ENCODE assay signal across 28 mouse cellular contexts in genomic region chr2:25441067-25441466, GRCm38 (mm10). TPM values are rescaled to one million over a fixed set of nuclear protein-coding genes. Genes with fewer than 3 reads are reported as not detected.
"Had no signal": no experiment of that assay in that cellular context is flagged by ENCODE, and none has a peak within 500 bp of the region (broad histone marks: within the 10 kb centered on the region; RNA-seq: fewer than 3 reads in every experiment).

No protein-coding gene starts in this region.

- H3K27ac ChIP-seq: heart, adult 2 months; heart, embryonic 13.5 days; heart, embryonic 15.5 days; hindbrain, embryonic 13.5 days; hindbrain, embryonic 15.5 days; hindbrain, postnatal 0 days; kidney, embryonic 15.5 days; kidney, postnatal 0 days; limb, embryonic 12.5 days; liver, embryonic 13.5 days; liver, embryonic 15.5 days had no signal

- H3K4me3 ChIP-seq: heart, adult 2 months; heart, embryonic 13.5 days; heart, embryonic 15.5 days; hindbrain, embryonic 13.5 days; hindbrain, embryonic 15.5 days; kidney, embryonic 15.5 days; limb, embryonic 12.5 days; liver, embryonic 13.5 days; liver, embryonic 15.5 days had no signal

- DNase-seq: gastrocnemius, postnatal 14 days; gastrocnemius, postnatal 36 days; heart, adult 11 months; heart, adult 2 months; heart, postnatal 14 days; heart, postnatal 36 days; kidney, adult 11 months; kidney, adult 2 months; kidney, adult 9 months; kidney, postnatal 14 days; kidney, postnatal 36 days; layer of hippocampus, adult 9-11 months; layer of hippocampus, postnatal 36 days; left cerebral cortex, postnatal 4 days; liver; liver, embryonic 13.5 days; liver, postnatal 0 days had no signal

RNA-seq across cellular contexts. Expression of gene Clic3, which starts 15.6 kb away (rescaled TPM):
- total RNA-seq: gastrocnemius, postnatal 14 days; hematopoietic stem cell, adult 5-6 weeks had no signal

RNA-seq across cellular contexts. Expression of gene Fut7, which starts 18.0 kb away (rescaled TPM):
- total RNA-seq: gastrocnemius, adult 8-10 months; gastrocnemius, postnatal 14 days; gastrocnemius, postnatal 36 days; heart, postnatal 14 days had no signal

RNA-seq across cellular contexts. Expression of gene Ptgds, which starts 28.8 kb away (rescaled TPM):
- total RNA-seq: gastrocnemius, adult 8-10 months had no signal
